Mouse (Mus musculus): ENCODE data around the gene Patl2. TPM values are rescaled to one million over a fixed set of nuclear protein-coding genes. Genes with fewer than 3 reads are reported as not detected.
"Not testable (repeated sequence)": the region's sequence is repeated elsewhere in the genome, so short reads cannot be mapped to it uniquely, and the experiment has no call there.

The Patl2 gene
- polyA plus RNA-seq, 1 experiment from 2014 or later, result not detected

GRCm38 (mm10) chr2:122217075-122217474, 31.1 kb upstream of the Patl2 start:
- not testable (repeated sequence) for ATAC-seq (ENCODE audit: insufficient number of reproducible peaks, low FRiP score, low TSS enrichment, low read depth); H3K9ac ChIP-seq; H3K4me3 ChIP-seq; H3K36me3 ChIP-seq; H3K27me3 ChIP-seq; H3K9me3 ChIP-seq; H3K4me1 ChIP-seq; H3K27ac ChIP-seq; H3K4me2 ChIP-seq
- WGBS, result 89% methylated on average over 4 of the region's 4 CpGs

- H3K4me1 ChIP-seq, result no peaks in the 10 kb centered on the region
- H3K9ac ChIP-seq, result no peak overlapping the region
- no peaks in the 10 kb centered on the region for H3K36me3 ChIP-seq
- H3K27me3 ChIP-seq, result no peaks in the 10 kb centered on the region
- H3K4me3 ChIP-seq, result no peak overlapping the region
- H3K4me2 ChIP-seq, result no peak overlapping the region
- no peak for ATAC-seq (ENCODE audit: insufficient number of reproducible peaks, low FRiP score, low TSS enrichment, low read depth)
- H3K27ac ChIP-seq, result no peak overlapping the region
- H3K9me3 ChIP-seq, result no peaks in the 10 kb centered on the region
- WGBS, result 75% methylated on average over 3 of the region's 3 CpGs
Observed at GRCm38 (mm10) chr2:122210534-122211228, 24.7 kb upstream of the Patl2 start.

GRCm38 (mm10) chr2:122206440-122207107, 20.6 kb upstream of the Patl2 start:
- Histone ChIP-seq H3K27ac (no peak overlapping the region), H3K4me3 (no peak overlapping the region), H3K4me1 (no peaks in the 10 kb centered on the region), H3K27me3 (no peaks in the 10 kb centered on the region), H3K9me3 (no peaks in the 10 kb centered on the region), H3K4me2 (no peak overlapping the region), H3K36me3 (no peaks in the 10 kb centered on the region), H3K9ac (no peak overlapping the region)
- WGBS, result 51% methylated on average over 2 of the region's 2 CpGs
- no peak for ATAC-seq (ENCODE audit: insufficient number of reproducible peaks, low FRiP score, low TSS enrichment, low read depth)

GRCm38 (mm10) chr2:122201501-122201900, 15.5 kb upstream of the Patl2 start:
- 80% methylated on average over 1 of the region's 1 CpGs for whole genome bisulfite sequencing
- H3K27me3 ChIP-seq, result no peaks in the 10 kb centered on the region
- H3K4me3 ChIP-seq, result no peak overlapping the region
- H3K36me3 ChIP-seq, result no peaks in the 10 kb centered on the region
- H3K4me2 ChIP-seq, result no peak overlapping the region
- H3K27ac ChIP-seq, result no peak overlapping the region
- H3K9ac ChIP-seq, result no peak overlapping the region
- H3K4me1 ChIP-seq, result no peaks in the 10 kb centered on the region
- ATAC-seq (ENCODE audit: insufficient number of reproducible peaks, low FRiP score, low TSS enrichment, low read depth), result no peak
- no peaks in the 10 kb centered on the region for H3K9me3 ChIP-seq

- no peak overlapping the region for H3K4me3 ChIP-seq
Observed at GRCm38 (mm10) chr2:122194509-122194929, 8.5 kb upstream of the Patl2 start.

GRCm38 (mm10) chr2:122191849-122192248, 5.9 kb upstream of the Patl2 start:
- Histone ChIP-seq H3K4me1 (no peaks in the 10 kb centered on the region), H3K36me3 (no peaks in the 10 kb centered on the region), H3K27ac (no peak overlapping the region), H3K27me3 (no peaks in the 10 kb centered on the region), H3K4me3 (no peak overlapping the region), H3K4me2 (no peak overlapping the region), H3K9ac (no peak overlapping the region), H3K9me3 (no peaks in the 10 kb centered on the region)
- 74% methylated on average over 3 of the region's 3 CpGs for WGBS
- no peak for ATAC-seq (ENCODE audit: insufficient number of reproducible peaks, low FRiP score, low TSS enrichment, low read depth)

More at GRCm38 (mm10) chr2:122194509-122194929, 8.5 kb upstream of the Patl2 start:
- 66% methylated on average over 1 of the region's 1 CpGs for WGBS
- no peaks in the 10 kb centered on the region for H3K4me1 ChIP-seq
- H3K27ac ChIP-seq, result no peak overlapping the region
- H3K27me3 ChIP-seq, result no peaks in the 10 kb centered on the region
- no peaks in the 10 kb centered on the region for H3K36me3 ChIP-seq
- no peak overlapping the region for H3K9ac ChIP-seq
- no peak overlapping the region for H3K4me2 ChIP-seq
- ATAC-seq (ENCODE audit: insufficient number of reproducible peaks, low FRiP score, low TSS enrichment, low read depth), result no peak
- H3K9me3 ChIP-seq, result no peaks in the 10 kb centered on the region

GRCm38 (mm10) chr2:122186751-122187150, 762 bp upstream of the Patl2 start:
- no peak overlapping the region for H3K9ac ChIP-seq
- WGBS, result 54% methylated on average over 3 of the region's 3 CpGs
- no peaks in the 10 kb centered on the region for H3K9me3 ChIP-seq
- H3K4me2 ChIP-seq, result no peak overlapping the region
- ATAC-seq (ENCODE audit: insufficient number of reproducible peaks, low FRiP score, low TSS enrichment, low read depth), result no peak
- H3K27me3 ChIP-seq, result no peaks in the 10 kb centered on the region
- H3K27ac ChIP-seq, result no peak overlapping the region
- H3K4me1 ChIP-seq, result 0 out of 2 replicates have a peak, but pooled peaks cover 3% of the 10 kb centered on the region
- H3K36me3 ChIP-seq, result no peaks in the 10 kb centered on the region
- no peak overlapping the region for H3K4me3 ChIP-seq

- no peaks in the 10 kb centered on the region for H3K36me3 ChIP-seq
- no peak for ATAC-seq (ENCODE audit: insufficient number of reproducible peaks, low FRiP score, low TSS enrichment, low read depth)
- no peak overlapping the region for H3K9ac ChIP-seq
- H3K27me3 ChIP-seq, result no peaks in the 10 kb centered on the region
- no peak overlapping the region for H3K27ac ChIP-seq
- no peaks in the 10 kb centered on the region for H3K9me3 ChIP-seq
- 0 out of 2 replicates have a peak, but pooled peaks cover 3% of the 10 kb centered on the region for H3K4me1 ChIP-seq
- 80% methylated on average over 4 of the region's 4 CpGs for WGBS
- H3K4me2 ChIP-seq, result no peak overlapping the region
- no peak overlapping the region for H3K4me3 ChIP-seq
Observed at GRCm38 (mm10) chr2:122185086-122185485, 903 bp downstream of the Patl2 start.

- Histone ChIP-seq H3K4me2 (no peak overlapping the region), H3K9ac (no peak overlapping the region), H3K27me3 (no peaks in the 10 kb centered on the region), H3K36me3 (no peaks in the 10 kb centered on the region), H3K27ac (no peak overlapping the region), H3K4me1 (no peaks in the 10 kb centered on the region), H3K4me3 (no peak overlapping the region), H3K9me3 (no peaks in the 10 kb centered on the region)
- ATAC-seq (ENCODE audit: insufficient number of reproducible peaks, low FRiP score, low TSS enrichment, low read depth), result no peak
- WGBS, result 71% methylated on average over 8 of the region's 8 CpGs
Observed at GRCm38 (mm10) chr2:122180051-122180822, 5.8 kb downstream of the Patl2 start.

- H3K4me3 ChIP-seq, result no peak overlapping the region
- H3K9me3 ChIP-seq, result no peaks in the 10 kb centered on the region
- H3K4me2 ChIP-seq, result no peak overlapping the region
- no peak overlapping the region for H3K27ac ChIP-seq
- WGBS, result 93% methylated on average over 2 of the region's 2 CpGs
- no peaks in the 10 kb centered on the region for H3K4me1 ChIP-seq
- no peak for ATAC-seq (ENCODE audit: insufficient number of reproducible peaks, low FRiP score, low TSS enrichment, low read depth)
- no peaks in the 10 kb centered on the region for H3K27me3 ChIP-seq
- no peaks in the 10 kb centered on the region for H3K36me3 ChIP-seq
- no peak overlapping the region for H3K9ac ChIP-seq
Observed at GRCm38 (mm10) chr2:122172188-122172587, 13.8 kb downstream of the Patl2 start.

GRCm38 (mm10) chr2:122171292-122171691, 14.7 kb downstream of the Patl2 start:
- WGBS, result 84% methylated on average over 6 of the region's 6 CpGs
- Histone ChIP-seq H3K27ac (no peak overlapping the region), H3K36me3 (no peaks in the 10 kb centered on the region), H3K9me3 (no peaks in the 10 kb centered on the region), H3K27me3 (no peaks in the 10 kb centered on the region), H3K4me2 (no peak overlapping the region), H3K9ac (no peak overlapping the region), H3K4me3 (no peak overlapping the region), H3K4me1 (no peaks in the 10 kb centered on the region)
- no peak for ATAC-seq (ENCODE audit: insufficient number of reproducible peaks, low FRiP score, low TSS enrichment, low read depth)

GRCm38 (mm10) chr2:122164293-122164692, 21.7 kb downstream of the Patl2 start:
- H3K27ac ChIP-seq, result peak overlapping the region; percentile 69; the same call in 1 of the 2 replicates
- no peak overlapping the region for H3K4me2 ChIP-seq
- H3K9ac ChIP-seq, result no peak overlapping the region
- no peaks in the 10 kb centered on the region for H3K27me3 ChIP-seq
- no peaks in the 10 kb centered on the region for H3K36me3 ChIP-seq
- 71% methylated on average over 11 of the region's 11 CpGs for WGBS
- ATAC-seq (ENCODE audit: insufficient number of reproducible peaks, low FRiP score, low TSS enrichment, low read depth), result no peak
- H3K4me3 ChIP-seq, result no peak overlapping the region
- H3K9me3 ChIP-seq, result no peaks in the 10 kb centered on the region
- H3K4me1 ChIP-seq, result 0 out of 2 replicates have a peak, but pooled peaks cover 10% of the 10 kb centered on the region

All from limb, embryonic 15.5 days (tissue).